Mouse (Mus musculus) MEL (cell line): ENCODE data around the gene Sbk3. TPM values are rescaled to one million over a fixed set of nuclear protein-coding genes. Genes with fewer than 3 reads are reported as not detected.

ENCODE experiments used
- DNase-seq: peaks from one replicate; pipeline ENCODE4 v3.0.0; 2011; ENCODE audit warnings: low read depth, low spot score
- H3K27ac ChIP-seq: 2 replicates; pipeline ENCODE4 v1.5.1; 2012; ENCODE audit warnings: low read depth, mild to moderate bottlenecking, control low read depth, low read length, moderate library complexity; ENCODE audit not compliant: control insufficient read depth
- H3K27me3 ChIP-seq, 2 experiments: fragments of 150-350 bp in 1 of 2; sonication (generic) in 1 of 2; 2 replicates each; pipeline ENCODE4 v1.6.1; 2012; ENCODE audit warnings: low read length in 2 of 2, mild to moderate bottlenecking in 2 of 2, improper control_type of control experiment in 1 of 2, moderate library complexity in 1 of 2; ENCODE audit not compliant: insufficient read depth in 2 of 2, control insufficient read depth in 1 of 2
- H3K36me3 ChIP-seq, 2 experiments: 2 replicates each; pipeline ENCODE4 v1.6.1; 2012 to 2014; ENCODE audit warnings: low read length in 2 of 2, improper control_type of control experiment in 1 of 2, inconsistent platforms in 1 of 2, mild to moderate bottlenecking in 1 of 2; ENCODE audit not compliant: insufficient read depth in 2 of 2, control insufficient read depth in 1 of 2
- H3K4me1 ChIP-seq, 2 experiments: fragments of 150-350 bp in 1 of 2; sonication (generic) in 1 of 2; 2 replicates each; pipeline ENCODE4 v1.6.1; 2012; ENCODE audit warnings: low read length in 2 of 2, improper control_type of control experiment in 1 of 2, mild to moderate bottlenecking in 1 of 2; ENCODE audit not compliant: insufficient read depth in 2 of 2, control insufficient read depth in 1 of 2
- H3K4me3 ChIP-seq, 2 experiments: fragments of 150-350 bp in 1 of 2; sonication (generic) in 1 of 2; 2 replicates each; pipeline ENCODE4 v1.5.1; 2012; ENCODE audit warnings: low read depth in 2 of 2, low read length in 2 of 2, mild to moderate bottlenecking in 2 of 2, moderate library complexity in 2 of 2, control low read depth in 1 of 2, improper control_type of control experiment in 1 of 2; ENCODE audit not compliant: control insufficient read depth in 1 of 2, insufficient read depth in 1 of 2
- H3K79me2 ChIP-seq: 2 replicates; pipeline ENCODE4 v1.6.1; 2012; ENCODE audit warnings: mild to moderate bottlenecking, low read length, moderate library complexity; ENCODE audit not compliant: control insufficient read depth, poor library complexity, insufficient read depth
- H3K9ac ChIP-seq: 2 replicates; pipeline ENCODE4 v1.6.1; 2012; ENCODE audit warnings: low read depth, mild to moderate bottlenecking, control low read depth, low read length, moderate library complexity; ENCODE audit not compliant: control insufficient read depth, poor library complexity, severe bottlenecking
- H3K9me3 ChIP-seq: fragments of 150-350 bp; sonication (generic); replicated peaks from 2 replicates; pipeline ENCODE4 v1.6.1; 2012; ENCODE audit warnings: mild to moderate bottlenecking, low read length, improper control_type of control experiment, moderate library complexity; ENCODE audit not compliant: insufficient read depth
- CHD1 ChIP-seq: IDR thresholded peaks from 2 replicates; pipeline ENCODE4 v1.6.1; 2012; ENCODE audit warnings: low read depth, mild to moderate bottlenecking, inconsistent platforms, low read length, improper control_type of control experiment
- CTCF ChIP-seq, 3 experiments: IDR thresholded peaks in 2 of 3; conservative IDR thresholded peaks in 1 of 3; 2 replicates each; pipeline ENCODE4 v1.5.1; 2011 to 2012; ENCODE audit warnings: low read length in 3 of 3, low read depth in 2 of 3, mild to moderate bottlenecking in 2 of 3, improper control_type of control experiment in 1 of 3, inconsistent platforms in 1 of 3, mixed read lengths in 1 of 3, moderate library complexity in 1 of 3; ENCODE audit not compliant: control insufficient read depth in 1 of 3, insufficient read depth in 1 of 3, poor library complexity in 1 of 3, severe bottlenecking in 1 of 3
- ELF1 ChIP-seq: IDR thresholded peaks from 2 replicates; pipeline ENCODE4 v1.6.1; 2014; ENCODE audit warnings: low read depth, mild to moderate bottlenecking, inconsistent platforms, low read length, improper control_type of control experiment, moderate library complexity
- EP300 ChIP-seq, 2 experiments: IDR thresholded peaks; 2 replicates each; pipeline ENCODE4 v1.6.1; 2011; ENCODE audit warnings: improper control_type of control experiment in 2 of 2, low read length in 2 of 2, low read depth in 1 of 2, mild to moderate bottlenecking in 1 of 2
- GATA1 ChIP-seq: IDR thresholded peaks from 2 replicates; pipeline ENCODE4 v1.6.1; 2011; ENCODE audit warnings: low read depth, low read length, improper control_type of control experiment
- KAT2A ChIP-seq: conservative IDR thresholded peaks from 2 replicates; pipeline ENCODE4 v1.6.1; 2012; ENCODE audit warnings: low read depth, low read length, improper control_type of control experiment, inconsistent platforms
- MAX ChIP-seq: IDR thresholded peaks from 2 replicates; pipeline ENCODE4 v1.6.1; 2011; ENCODE audit warnings: low read length, improper control_type of control experiment
- MEF2A ChIP-seq: IDR thresholded peaks from 2 replicates; pipeline ENCODE4 v1.6.1; 2014; ENCODE audit warnings: low read depth, mild to moderate bottlenecking, inconsistent platforms, low read length, improper control_type of control experiment; ENCODE audit not compliant: poor library complexity, insufficient replicate concordance, severe bottlenecking; ENCODE audit errors: extremely low read depth
- MYB ChIP-seq: IDR thresholded peaks from 2 replicates; pipeline ENCODE4 v1.6.1; 2011; ENCODE audit warnings: mild to moderate bottlenecking, low read depth, low read length, improper control_type of control experiment
- MYC ChIP-seq: IDR thresholded peaks from 2 replicates; pipeline ENCODE4 v1.6.1; 2011; ENCODE audit warnings: low read depth, mild to moderate bottlenecking, low read length, improper control_type of control experiment, moderate library complexity
- POLR2A ChIP-seq, 2 experiments: IDR thresholded peaks; 2 replicates each; pipeline ENCODE4 v1.6.1; 2011 to 2012; ENCODE audit warnings: low read length in 2 of 2, mild to moderate bottlenecking in 2 of 2, control low read depth in 1 of 2, improper control_type of control experiment in 1 of 2, low read depth in 1 of 2, moderate library complexity in 1 of 2; ENCODE audit not compliant: control insufficient read depth in 1 of 2, insufficient read depth in 1 of 2, poor library complexity in 1 of 2
- POLR2AphosphoS2 ChIP-seq: IDR thresholded peaks from 2 replicates; pipeline ENCODE4 v1.6.1; 2011; ENCODE audit warnings: low read length, improper control_type of control experiment
- POLR2AphosphoS5 ChIP-seq: IDR thresholded peaks from 2 replicates; pipeline ENCODE4 v1.6.1; 2012; ENCODE audit warnings: low read depth, borderline replicate concordance, mild to moderate bottlenecking, inconsistent platforms, low read length, moderate library complexity, mixed read lengths
- RCOR1 ChIP-seq: IDR thresholded peaks from 2 replicates; pipeline ENCODE4 v1.6.1; 2012; ENCODE audit warnings: low read depth, mild to moderate bottlenecking, inconsistent platforms, low read length, improper control_type of control experiment
- TAL1 ChIP-seq: IDR thresholded peaks from 2 replicates; pipeline ENCODE4 v1.6.1; 2012; ENCODE audit warnings: mild to moderate bottlenecking, inconsistent platforms, low read length, moderate library complexity, mixed read lengths
- TCF12 ChIP-seq: IDR thresholded peaks from 2 replicates; pipeline ENCODE4 v1.6.1; 2014; ENCODE audit warnings: low read depth, mild to moderate bottlenecking, inconsistent platforms, low read length, improper control_type of control experiment, moderate library complexity
- USF1 ChIP-seq: IDR thresholded peaks from 2 replicates; pipeline ENCODE4 v1.6.1; 2014; ENCODE audit warnings: low read depth, mild to moderate bottlenecking, inconsistent platforms, low read length, improper control_type of control experiment, moderate library complexity
- ZKSCAN1 ChIP-seq: IDR thresholded peaks from 2 replicates; pipeline ENCODE4 v1.6.1; 2012; ENCODE audit warnings: low read depth, mild to moderate bottlenecking, inconsistent platforms, low read length, improper control_type of control experiment, moderate library complexity
- ZNF384 ChIP-seq: IDR thresholded peaks from 2 replicates; pipeline ENCODE4 v1.6.1; 2012; ENCODE audit warnings: low read depth, mild to moderate bottlenecking, inconsistent platforms, low read length, improper control_type of control experiment
- polyA plus RNA-seq, 2 experiments: library from polyadenylated mRNA; stranded (reverse) in 1 of 2; unstranded in 1 of 2; fragments of >175 nt in 1 of 2; fragments of >200 nt in 1 of 2; gene quantifications; 2 replicates each; pipeline versions ENCODE4 v1.2.1 to v1.2.4; 2012; ENCODE audit warnings: low replicate concordance in 2 of 2, low read depth in 1 of 2; ENCODE audit not compliant: insufficient read length in 2 of 2, insufficient read depth in 1 of 2, missing spikeins in 1 of 2
- total RNA-seq: library from RNA; depleted of rRNA; stranded (reverse); fragments of 300-350 nt; gene quantifications from 2 replicates; pipeline ENCODE4 v1.2.3, GENCODE M21; 2012

Gene Sbk3
- total and polyA plus RNA-seq, 3 experiments = not detected

GRCm38 (mm10) chr7:4922508-4922907 lies 48.5 kb downstream of the Sbk3 start:
- Histone ChIP-seq H3K36me3 (no peaks in the 10 kb centered on the region), H3K4me3 (no peak overlapping the region), H3K4me1 (no peaks in the 10 kb centered on the region), H3K9ac (no peak overlapping the region), H3K27ac (no peak overlapping the region), H3K9me3 (no peaks in the 10 kb centered on the region), H3K27me3 (no peaks in the 10 kb centered on the region), H3K79me2 (no peaks in the 10 kb centered on the region)
- TF ChIP-seq POLR2A (IDR thresholded peaks at IDR 0.05; ENCODE audit: control insufficient read depth in 1 of 2, insufficient read depth in 1 of 2, low read depth in 1 of 2, low read length in 2 of 2, poor library complexity in 1 of 2) (no peak), GATA1 (no peak), MYC (no peak), MAX (no peak), KAT2A (no peak), USF1 (no peak), CHD1 (no peak), EP300 (IDR thresholded peaks at IDR 0.05; ENCODE audit: low read depth in 1 of 2, low read length in 2 of 2) (no peak)
- no peak for DNase-seq

DNA sequence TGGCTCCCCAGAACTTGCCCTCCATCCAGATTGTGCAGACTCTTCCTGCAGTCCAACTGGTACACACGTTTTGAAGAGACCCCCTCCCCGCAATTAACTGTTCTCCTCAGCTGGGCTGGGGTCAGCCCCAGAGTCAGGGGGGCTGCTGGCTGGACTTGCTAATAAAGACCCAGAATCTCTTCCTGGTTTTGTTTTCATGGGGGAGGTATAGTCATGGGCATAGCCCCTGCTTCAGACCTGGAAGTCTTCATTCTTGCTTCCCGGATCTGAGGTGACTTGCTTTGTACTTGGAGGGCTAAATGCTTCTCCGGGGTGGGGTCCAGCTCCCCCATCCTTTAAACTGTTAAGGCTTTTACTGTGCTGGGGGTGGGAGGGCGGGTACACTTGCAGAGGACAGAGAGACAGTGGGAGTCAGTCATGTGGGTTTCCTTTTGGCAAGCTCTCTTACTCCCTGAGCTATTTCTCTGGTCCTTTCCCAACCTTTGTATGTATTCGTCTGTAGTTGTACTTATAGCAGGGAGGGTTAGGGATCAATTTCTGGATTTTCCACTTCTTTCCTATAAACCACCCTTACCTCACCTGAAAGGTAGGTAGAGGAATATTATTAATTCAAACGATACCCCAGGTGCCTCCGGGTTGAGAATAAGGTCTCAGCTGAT lies 49.0 kb downstream of the Sbk3 start, which contains the start of gene Nat14:
Gene Nat14, plus strand, starts transcription at position 205 of the 659 bp plus-strand sequence.
- no peak for TF ChIP-seq TAL1
- no peak for TF ChIP-seq RCOR1
- TF ChIP-seq TCF12 = no peak
- no peak for TF ChIP-seq MEF2A
- TF ChIP-seq ZKSCAN1 = no peak
- no peak for TF ChIP-seq ZNF384
- TF ChIP-seq CTCF (IDR thresholded peaks at IDR 0.05 in 2 of 3, conservative IDR thresholded peaks at IDR 0.05 in 1 of 3; ENCODE audit: control insufficient read depth in 1 of 3, insufficient read depth in 1 of 3, low read depth in 2 of 3, low read length in 3 of 3, poor library complexity in 1 of 3, severe bottlenecking in 1 of 3) = no peak
- no peak for TF ChIP-seq POLR2A (IDR thresholded peaks at IDR 0.05; ENCODE audit: control insufficient read depth in 1 of 2, insufficient read depth in 1 of 2, low read depth in 1 of 2, low read length in 2 of 2, poor library complexity in 1 of 2)
- no peak for TF ChIP-seq POLR2AphosphoS5
- TF ChIP-seq POLR2AphosphoS2 = no peak
- no peak for TF ChIP-seq MYB
- no peak for TF ChIP-seq ELF1
- Histone ChIP-seq H3K79me2 (no peaks in the 10 kb centered on the region), H3K27me3 (no peaks in the 10 kb centered on the region), H3K9ac (no peak within 1 kb of the TSS), H3K36me3 (no peaks in the 10 kb centered on the region), H3K4me3 (no peak within 1 kb of the TSS), H3K27ac (no peak within 1 kb of the TSS), H3K4me1 (no peaks in the 10 kb centered on the region), H3K9me3 (no peaks in the 10 kb centered on the region)
- DNase-seq = no peak
